Mouse (Mus musculus) spleen, adult 2 months (tissue): ENCODE measurements at regions not wholly inside any gene's neighbourhood (a gene's known extent, or its start where the extent isn't known, plus 50 kb on each side); places are given as distances from the start of the nearest gene placed in this dataset.

Experiments
- CTCF ChIP-seq: fragments of 200-500 bp; IDR thresholded peaks from 2 replicates; pipeline ENCODE4 v1.5.1; 2011; ENCODE audit warnings: mild to moderate bottlenecking, inconsistent platforms; ENCODE audit not compliant: insufficient read depth, insufficient read length, insufficient replicate concordance; ENCODE audit errors: extremely low read depth
- POLR2A ChIP-seq: fragments of 200-500 bp; IDR thresholded peaks from 2 replicates; pipeline ENCODE4 v1.6.1; 2011; ENCODE audit warnings: low read depth, low read length, inconsistent platforms

DNA sequence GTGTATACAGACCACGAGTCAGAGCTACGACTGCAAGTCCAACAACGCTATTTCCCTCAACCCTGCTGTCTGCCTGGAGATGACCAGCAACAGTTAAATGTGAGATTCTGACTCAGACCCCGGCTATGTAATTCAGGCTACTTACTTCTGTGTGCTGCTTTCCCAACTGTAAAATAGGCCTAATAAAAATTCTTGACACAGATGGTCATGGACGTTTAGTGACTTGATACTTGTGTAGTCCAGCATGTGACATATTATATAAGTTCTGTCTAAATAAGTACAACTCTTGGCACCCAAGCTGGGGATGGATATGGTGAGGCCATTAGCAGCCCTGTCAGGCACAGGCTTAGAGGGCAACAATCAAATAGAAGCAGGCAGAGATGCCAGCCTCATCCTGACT lies 77.4 kb upstream of the Lifr start:
- no peak for TF ChIP-seq CTCF
- no peak for TF ChIP-seq POLR2A
